Mouse (Mus musculus) forebrain, embryonic 13.5 days (tissue): Measurements from ENCODE around the gene Tamm41. TPM values are rescaled to one million over a fixed set of nuclear protein-coding genes. Genes with fewer than 3 reads are reported as not detected.

ENCODE experiments used
- ATAC-seq: fragments of 200-750 bp; cut with Nextera tagmentation; 2 replicates; pipeline ENCODE4 v1.8.0; 2017
- H3K27ac ChIP-seq: fragments of 300-500 bp; sonication (generic); 2 replicates; pipeline ENCODE4 v1.5.1; 2015; ENCODE audit warnings: inconsistent platforms, mild to moderate bottlenecking, moderate library complexity
- H3K27me3 ChIP-seq: fragments of 300-500 bp; sonication (generic); 2 replicates; pipeline ENCODE4 v1.6.1; 2015; ENCODE audit warnings: mild to moderate bottlenecking, inconsistent platforms
- H3K36me3 ChIP-seq: fragments of 300-500 bp; sonication (generic); 2 replicates; pipeline ENCODE4 v1.6.1; 2015; ENCODE audit warnings: mild to moderate bottlenecking, inconsistent platforms; ENCODE audit not compliant: poor library complexity, severe bottlenecking
- H3K4me1 ChIP-seq: fragments of 300-500 bp; sonication (generic); 2 replicates; pipeline ENCODE4 v1.6.1; 2015; ENCODE audit warnings: inconsistent platforms
- H3K4me2 ChIP-seq: fragments of 300-500 bp; sonication (generic); 2 replicates; pipeline ENCODE4 v1.6.1; 2015; ENCODE audit warnings: inconsistent platforms, mild to moderate bottlenecking, moderate library complexity
- H3K4me3 ChIP-seq: fragments of 300-500 bp; sonication (generic); 2 replicates; pipeline ENCODE4 v1.5.1; 2015; ENCODE audit warnings: mild to moderate bottlenecking, inconsistent platforms
- H3K9ac ChIP-seq: fragments of 300-500 bp; sonication (generic); 2 replicates; pipeline ENCODE4 v1.6.1; 2015; ENCODE audit warnings: mild to moderate bottlenecking, inconsistent platforms
- H3K9me3 ChIP-seq: fragments of 300-500 bp; sonication (generic); replicated peaks from 2 replicates; pipeline ENCODE4 v1.6.1; 2016; ENCODE audit warnings: inconsistent platforms
- WGBS: fragments of 180-500 bp; shearing (Covaris S2); methylation state at CpG from one replicate; pipeline ENCODE4 v1.1.7; 2015; 5-methylcytosine and 5-hydroxymethylcytosine counted together
- polyA plus RNA-seq: library from polyadenylated mRNA; unstranded; fragments of >200 nt; fragmentation: Nextera tagmentation; extraction: Ambion mirVana; gene quantifications from 2 replicates; pipeline ENCODE4 v1.2.1, GENCODE M21; 2015

Gene Tamm41
- polyA plus RNA-seq, 1 experiment from 2014 or later, result 70.9 TPM

GRCm38 (mm10) chr6:114954496-114954895, 83.2 kb downstream of the Tamm41 start:
- Histone ChIP-seq H3K9ac (no peak overlapping the region), H3K4me2 (no peak overlapping the region), H3K27ac (no peak overlapping the region), H3K4me3 (no peak overlapping the region), H3K9me3 (no peaks in the 10 kb centered on the region), H3K4me1 (peaks cover 14% of the 10 kb centered on the region), H3K36me3 (no peaks in the 10 kb centered on the region), H3K27me3 (no peaks in the 10 kb centered on the region)
- WGBS, result 87% methylated on average over 5 of the region's 5 CpGs
- ATAC-seq, result no peak

Other genes starting within 250 kb of the Tamm41 start
- 81.5 and 84.3 TPM in 2 replicates for gene Vgll4, start 67.9 kb downstream of the Tamm41 start, polyA plus RNA-seq
- gene Syn2, start 97.0 kb upstream of the Tamm41 start, polyA plus RNA-seq, result 15.6 and 18.3 TPM in 2 replicates
- gene Gm17482, start 189.5 kb upstream of the Tamm41 start, polyA plus RNA-seq, result not detected in 2 replicates
- gene Timp4, start 214.3 kb upstream of the Tamm41 start, polyA plus RNA-seq, result 0.62 and 0.97 TPM in 2 replicates